Mouse (Mus musculus) liver, postnatal 0 days (tissue): ENCODE measurements at regions not wholly inside any gene's neighbourhood (a gene's known extent, or its start where the extent isn't known, plus 50 kb on each side); places are given as distances from the start of the nearest gene placed in this dataset.

Source experiments
- CTCF ChIP-seq: sonication (generic); IDR thresholded peaks from 2 replicates; pipeline ENCODE4 v1.5.1; 2016; ENCODE audit warnings: antibody characterized with exemption, low read depth
- EP300 ChIP-seq: IDR thresholded peaks from 2 replicates; pipeline ENCODE4 v1.6.1; 2016; ENCODE audit warnings: antibody characterized with exemption, low read depth, mild to moderate bottlenecking

DNA sequence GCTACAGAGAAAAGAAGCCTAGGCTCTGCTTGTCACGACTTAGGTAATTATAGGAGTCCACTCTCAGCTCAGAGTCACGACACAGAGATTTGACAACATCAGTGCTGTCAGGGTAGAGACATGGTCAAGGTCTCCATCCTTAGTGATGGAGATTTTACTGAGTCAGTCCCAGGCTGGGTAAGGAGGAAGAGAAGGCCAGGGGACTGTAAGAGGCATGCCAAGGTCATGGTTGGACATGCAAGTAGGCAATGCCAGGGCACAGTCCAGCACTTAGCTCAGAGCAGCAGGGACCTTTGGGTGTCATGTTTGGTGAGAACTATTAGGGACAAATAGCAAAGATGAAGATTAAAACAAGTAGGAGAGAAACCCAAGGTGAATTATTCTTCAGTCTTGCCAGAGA lies 200.7 kb upstream of the A230072I06Rik start:
- no peak for TF ChIP-seq EP300
- no peak for TF ChIP-seq CTCF
